Mouse (Mus musculus) liver, embryonic 11.5 days (tissue): ENCODE measurements around the gene Tarm1. TPM values are rescaled to one million over a fixed set of nuclear protein-coding genes. Genes with fewer than 3 reads are reported as not detected.

Experiments used
- ATAC-seq: fragments of 200-750 bp; cut with Nextera tagmentation; replicated peaks from 2 replicates; pipeline ENCODE4 v1.8.0; 2017; ENCODE audit warnings: moderate number of reproducible peaks, mild to moderate bottlenecking, moderate TSS enrichment, moderate library complexity; ENCODE audit not compliant: low FRiP score
- DNase-seq: peaks from one replicate; pipeline ENCODE4 v3.0.0-alpha.2; 2017; ENCODE audit warnings: low spot score
- H3K27ac ChIP-seq: fragments of 300-500 bp; sonication (generic); 2 replicates; pipeline ENCODE4 v1.5.1; 2014; ENCODE audit warnings: mild to moderate bottlenecking, low read depth, low read length, control low read depth
- H3K27me3 ChIP-seq: fragments of 300-500 bp; sonication (generic); replicated peaks from 2 replicates; pipeline ENCODE4 v1.6.1; 2014; ENCODE audit warnings: low read length, mixed read lengths; ENCODE audit not compliant: control insufficient read depth, insufficient read depth
- H3K36me3 ChIP-seq: fragments of 300-500 bp; sonication (generic); 2 replicates; pipeline ENCODE4 v1.6.1; 2014; ENCODE audit warnings: mild to moderate bottlenecking, low read length, moderate library complexity, mixed read lengths; ENCODE audit not compliant: control insufficient read depth, insufficient read depth
- H3K4me1 ChIP-seq: fragments of 300-500 bp; sonication (generic); replicated peaks from 2 replicates; pipeline ENCODE4 v1.6.1; 2014; ENCODE audit warnings: low read length, mixed read lengths; ENCODE audit not compliant: control insufficient read depth, insufficient read depth
- H3K4me2 ChIP-seq: fragments of 300-500 bp; sonication (generic); 2 replicates; pipeline ENCODE4 v1.6.1; 2014; ENCODE audit warnings: mild to moderate bottlenecking, control low read depth, moderate library complexity
- H3K4me3 ChIP-seq: fragments of 300-500 bp; sonication (generic); 2 replicates; pipeline ENCODE4 v1.5.1; 2014; ENCODE audit warnings: low read depth, low read length, control low read depth
- H3K9ac ChIP-seq: fragments of 300-500 bp; sonication (generic); 2 replicates; pipeline ENCODE4 v1.6.1; 2014; ENCODE audit warnings: low read depth, low read length, control low read depth
- H3K9me3 ChIP-seq: fragments of 300-500 bp; sonication (generic); 2 replicates; pipeline ENCODE4 v1.6.1; 2016; ENCODE audit warnings: low read length, inconsistent platforms, mixed read lengths; ENCODE audit not compliant: control insufficient read depth
- WGBS: fragments of 180-500 bp; shearing (Covaris S2); extraction: QIAGEN DNeasy Blood & Tissue Kit; methylation state at CpG from one replicate; pipeline ENCODE4 v1.1.7; 2014; 5-methylcytosine and 5-hydroxymethylcytosine counted together
- polyA plus RNA-seq: library from polyadenylated mRNA; unstranded; fragments of >200 nt; fragmentation: Nextera tagmentation; extraction: Ambion mirVana; gene quantifications from 2 replicates; pipeline ENCODE4 v1.2.1, GENCODE M21; 2014

The Tarm1 gene
- polyA plus RNA-seq, 1 experiment from 2014 or later: not detected

DNA sequence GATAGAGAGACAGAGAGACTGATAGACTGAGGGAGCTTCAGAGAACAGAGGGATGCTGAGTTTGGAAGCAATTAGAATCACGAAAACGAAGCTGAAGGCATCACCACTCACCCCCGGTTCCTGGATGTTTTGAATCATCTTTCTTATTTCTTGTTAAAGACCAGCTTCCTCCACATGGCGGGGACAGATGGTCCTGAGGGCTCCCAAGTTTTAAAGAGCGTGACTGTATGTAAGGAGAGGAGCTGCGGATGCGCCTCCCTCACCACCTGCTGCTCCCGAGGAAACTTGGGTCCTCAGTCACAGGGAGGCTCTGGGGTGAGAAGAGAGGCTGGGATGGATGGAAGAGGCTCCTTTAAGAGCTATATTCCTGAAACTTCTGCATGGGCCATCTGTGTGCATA lies 42.2 kb downstream of the Tarm1 start:
- no peaks in the 10 kb centered on the region for H3K36me3 ChIP-seq
- DNase-seq (no peak), ATAC-seq (no peak)
- no peak overlapping the region for H3K9ac ChIP-seq
- no peaks in the 10 kb centered on the region for H3K27me3 ChIP-seq
- 82% methylated on average over 8 of the region's 8 CpGs for WGBS
- H3K4me3 ChIP-seq: no peak overlapping the region
- H3K9me3 ChIP-seq: no peaks in the 10 kb centered on the region
- no peak overlapping the region for H3K27ac ChIP-seq
- H3K4me2 ChIP-seq: no peak overlapping the region
- no peaks in the 10 kb centered on the region for H3K4me1 ChIP-seq

GRCm38 (mm10) chr7:3457841-3458217 lies 44.6 kb downstream of the Tarm1 start:
- H3K27me3 ChIP-seq: no peaks in the 10 kb centered on the region
- ATAC-seq (no peak), DNase-seq (no peak)
- H3K4me2 ChIP-seq: no peak overlapping the region
- H3K4me3 ChIP-seq: no peak overlapping the region
- no peaks in the 10 kb centered on the region for H3K36me3 ChIP-seq
- whole genome bisulfite sequencing: 75% methylated on average over 9 of the region's 9 CpGs
- no peaks in the 10 kb centered on the region for H3K9me3 ChIP-seq
- H3K4me1 ChIP-seq: no peaks in the 10 kb centered on the region
- H3K9ac ChIP-seq: no peak overlapping the region
- H3K27ac ChIP-seq: no peak overlapping the region

DNA sequence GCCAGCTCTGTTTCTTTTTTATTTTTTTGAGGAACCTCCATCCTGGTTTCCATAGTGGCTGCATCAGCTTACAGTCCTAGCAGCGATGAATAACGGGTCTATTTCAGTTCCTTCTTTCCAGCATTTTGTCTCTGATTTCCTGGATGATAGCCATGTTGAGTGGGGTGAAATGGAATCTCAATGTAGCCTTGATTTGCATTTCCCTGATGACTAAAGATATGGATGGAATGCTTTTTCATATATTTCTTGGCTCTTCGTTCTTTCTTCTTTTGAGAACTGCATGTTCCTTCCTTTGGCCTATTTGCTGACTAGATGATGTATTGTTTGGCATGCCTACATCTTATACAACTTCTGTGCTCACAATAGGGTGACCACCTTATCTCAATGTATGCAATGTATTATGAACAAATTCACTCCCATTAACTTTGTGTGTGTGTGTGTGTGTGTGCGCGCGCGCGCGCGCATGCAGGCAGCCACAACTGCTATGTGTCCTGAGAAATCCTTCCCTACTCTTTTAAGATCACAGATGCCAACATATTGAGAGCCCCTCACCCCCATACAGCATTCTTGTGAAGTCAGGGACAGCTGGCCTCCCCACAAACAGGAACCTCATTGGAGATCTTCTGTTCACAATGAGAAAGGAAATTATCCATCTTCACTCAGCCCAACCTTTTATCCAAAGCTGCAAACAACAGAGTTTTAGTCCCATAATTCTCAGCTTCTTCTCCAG lies 45.1 kb downstream of the Tarm1 start:
- no peak overlapping the region for H3K9ac ChIP-seq
- H3K27ac ChIP-seq: no peak overlapping the region
- H3K4me2 ChIP-seq: no peak overlapping the region
- H3K36me3 ChIP-seq: no peaks in the 10 kb centered on the region
- no peaks in the 10 kb centered on the region for H3K9me3 ChIP-seq
- ATAC-seq: no peak
- H3K27me3 ChIP-seq: no peaks in the 10 kb centered on the region
- 92% methylated on average over 10 of the region's 10 CpGs for WGBS
- no peak for DNase-seq
- H3K4me3 ChIP-seq: no peak overlapping the region
- H3K4me1 ChIP-seq: no peaks in the 10 kb centered on the region

GRCm38 (mm10) chr7:3453486-3454183 lies 48.8 kb downstream of the Tarm1 start:
- no peaks in the 10 kb centered on the region for H3K9me3 ChIP-seq
- no peaks in the 10 kb centered on the region for H3K4me1 ChIP-seq
- DNase-seq (no peak), ATAC-seq (no peak)
- no peak overlapping the region for H3K9ac ChIP-seq
- no peaks in the 10 kb centered on the region for H3K27me3 ChIP-seq
- WGBS: 43% methylated on average over 11 of the region's 11 CpGs
- H3K36me3 ChIP-seq: no peaks in the 10 kb centered on the region
- no peak overlapping the region for H3K4me3 ChIP-seq
- no peak overlapping the region for H3K27ac ChIP-seq
- no peak overlapping the region for H3K4me2 ChIP-seq

DNA sequence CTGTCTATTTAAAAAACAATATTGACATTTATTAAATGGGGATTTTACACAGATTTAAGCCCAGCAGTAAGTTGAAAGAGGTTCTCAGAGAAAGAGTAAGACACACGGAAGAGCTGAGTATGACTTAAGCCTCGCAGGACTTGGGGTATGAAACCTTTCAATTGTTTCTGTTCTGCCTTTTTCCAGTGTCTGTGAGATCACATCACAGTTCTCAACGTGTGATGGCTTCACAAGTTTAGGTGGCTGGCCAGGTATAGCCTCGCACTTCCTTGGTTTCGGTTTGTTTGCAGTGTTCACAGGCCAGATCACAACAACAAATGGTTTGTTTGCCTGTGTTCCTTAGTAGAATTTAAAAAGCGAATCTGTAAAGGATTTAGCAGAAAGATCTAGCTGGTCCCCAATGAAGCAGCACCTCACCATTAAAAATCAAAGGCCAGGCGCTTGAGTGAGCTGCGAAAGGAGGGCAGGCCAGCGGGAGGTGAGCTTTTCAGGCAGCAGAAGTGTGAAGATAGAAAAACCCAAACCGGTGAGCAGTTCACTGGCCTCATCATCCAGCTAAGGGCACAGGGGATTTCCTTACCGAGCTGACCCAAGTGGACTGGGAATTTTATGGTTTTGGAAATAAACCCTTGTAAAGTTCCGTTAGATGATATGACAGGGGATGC lies 49.5 kb downstream of the Tarm1 start:
- Histone ChIP-seq H3K4me2 (no peak overlapping the region), H3K4me1 (no peaks in the 10 kb centered on the region), H3K27me3 (no peaks in the 10 kb centered on the region), H3K9me3 (no peaks in the 10 kb centered on the region), H3K36me3 (no peaks in the 10 kb centered on the region), H3K9ac (no peak overlapping the region), H3K27ac (no peak overlapping the region), H3K4me3 (no peak overlapping the region)
- DNase-seq (no peak), ATAC-seq (no peak)
- 48% methylated on average over 12 of the region's 12 CpGs for WGBS

DNA sequence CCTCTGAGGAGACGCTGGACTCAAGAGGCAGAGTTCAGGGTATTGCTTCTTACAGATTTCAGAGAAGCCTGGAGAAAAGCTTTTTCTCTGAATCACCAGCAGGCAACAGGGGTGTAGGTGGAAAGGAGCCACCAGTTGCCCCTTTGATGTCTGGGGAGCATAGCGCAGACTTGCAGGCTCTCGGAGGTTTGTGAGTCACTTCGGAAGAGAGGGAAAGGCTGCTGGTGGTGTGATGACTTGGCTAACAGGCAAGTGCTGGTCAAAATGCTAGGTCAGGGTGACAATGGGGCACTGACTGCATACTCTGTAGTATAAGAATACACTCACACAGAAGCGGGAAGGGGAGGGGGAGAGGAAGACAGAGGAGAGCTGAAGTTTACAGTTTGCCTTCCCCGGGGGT lies 51.3 kb downstream of the Tarm1 start:
- no peaks in the 10 kb centered on the region for H3K36me3 ChIP-seq
- no peaks in the 10 kb centered on the region for H3K27me3 ChIP-seq
- DNase-seq (no peak), ATAC-seq (no peak)
- no peak overlapping the region for H3K4me2 ChIP-seq
- H3K4me1 ChIP-seq: no peaks in the 10 kb centered on the region
- 42% methylated on average over 6 of the region's 6 CpGs for WGBS
- no peak overlapping the region for H3K4me3 ChIP-seq
- H3K9me3 ChIP-seq: no peaks in the 10 kb centered on the region
- H3K27ac ChIP-seq: no peak overlapping the region
- no peak overlapping the region for H3K9ac ChIP-seq

- H3K9ac ChIP-seq: no peak overlapping the region
- no peaks in the 10 kb centered on the region for H3K36me3 ChIP-seq
- H3K27me3 ChIP-seq: no peaks in the 10 kb centered on the region
- H3K27ac ChIP-seq: no peak overlapping the region
- H3K4me1 ChIP-seq: no peaks in the 10 kb centered on the region
- no peak for DNase-seq
- H3K4me3 ChIP-seq: no peak overlapping the region
- no peak for ATAC-seq
- no peak overlapping the region for H3K4me2 ChIP-seq
- WGBS: 65% methylated on average over 5 of the region's 5 CpGs
- H3K9me3 ChIP-seq: no peaks in the 10 kb centered on the region
These were observed 51.8 kb downstream of the Tarm1 start for GRCm38 (mm10) chr7:3450671-3451070.

GRCm38 (mm10) chr7:3448737-3449454 lies 53.5 kb downstream of the Tarm1 start:
- no peaks in the 10 kb centered on the region for H3K9me3 ChIP-seq
- H3K4me3 ChIP-seq: no peak overlapping the region
- no peaks in the 10 kb centered on the region for H3K36me3 ChIP-seq
- ATAC-seq (0 out of 2 replicates have a peak, but pooled peaks have one; percentile 43), DNase-seq (peak; percentile 66)
- no peak overlapping the region for H3K27ac ChIP-seq
- no peaks in the 10 kb centered on the region for H3K4me1 ChIP-seq
- no peak overlapping the region for H3K4me2 ChIP-seq
- WGBS: 20% methylated on average over 15 of the region's 15 CpGs
- no peak overlapping the region for H3K9ac ChIP-seq
- H3K27me3 ChIP-seq: no peaks in the 10 kb centered on the region
